Mouse (Mus musculus) layer of hippocampus, adult 18-20 months (tissue): Measurements from ENCODE around the gene Igsf11. TPM values are rescaled to one million over a fixed set of nuclear protein-coding genes. Genes with fewer than 3 reads are reported as not detected.
A peak's percentile ranks its signal among the peaks of the same experiment; 100 is the strongest.

ENCODE experiments used
- DNase-seq, 2 experiments: peaks; one replicate each; pipeline ENCODE4 v3.0.0; 2022; ENCODE audit warnings: low spot score in 2 of 2
- long read RNA-seq: library from polyadenylated mRNA; stranded (forward); transcript quantifications from one replicate; pipeline ENCODE4 v2.0.0, GENCODE M21; 2021
- total RNA-seq, 2 experiments: library from RNA; stranded (reverse); gene quantifications; 2 replicates each; pipeline ENCODE4 v1.2.3; 2021

The Igsf11 gene
- 10 to 100 TPM; 46.6 to 47.2 TPM for total RNA-seq
- long read RNA-seq, transcript Igsf11-201 (7 exons, 3,443 nt) = major isoform, 28 of 38 reads
- long read RNA-seq, partial matches to known transcripts = 3 of 38 reads
- long read RNA-seq, other reads (novel, unspliced or antisense) = 7 of 38 reads

DNA sequence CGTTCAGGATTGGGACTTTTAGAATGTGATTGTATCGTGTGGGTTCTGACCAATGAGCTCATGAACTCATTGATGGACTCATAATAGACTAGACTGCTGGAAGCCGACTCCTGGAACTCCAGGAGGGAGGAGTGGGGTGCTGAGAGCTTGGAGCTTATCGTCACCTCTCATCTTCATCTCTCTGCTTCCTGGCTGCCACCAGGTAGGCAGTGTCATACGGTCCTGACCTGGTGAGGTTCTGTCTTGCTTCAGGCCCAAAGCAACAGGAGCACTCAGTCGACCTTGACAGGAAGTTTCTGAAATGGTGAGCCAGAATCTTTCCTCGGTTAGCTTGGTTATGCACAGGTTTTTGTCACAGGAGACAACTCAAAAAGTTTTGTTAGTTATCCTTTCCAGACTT is at the start of gene Igsf11:
Gene Igsf11, plus strand, starts transcription at position 301 of the 400 bp plus-strand sequence.
- DNase-seq = no peak

DNA sequence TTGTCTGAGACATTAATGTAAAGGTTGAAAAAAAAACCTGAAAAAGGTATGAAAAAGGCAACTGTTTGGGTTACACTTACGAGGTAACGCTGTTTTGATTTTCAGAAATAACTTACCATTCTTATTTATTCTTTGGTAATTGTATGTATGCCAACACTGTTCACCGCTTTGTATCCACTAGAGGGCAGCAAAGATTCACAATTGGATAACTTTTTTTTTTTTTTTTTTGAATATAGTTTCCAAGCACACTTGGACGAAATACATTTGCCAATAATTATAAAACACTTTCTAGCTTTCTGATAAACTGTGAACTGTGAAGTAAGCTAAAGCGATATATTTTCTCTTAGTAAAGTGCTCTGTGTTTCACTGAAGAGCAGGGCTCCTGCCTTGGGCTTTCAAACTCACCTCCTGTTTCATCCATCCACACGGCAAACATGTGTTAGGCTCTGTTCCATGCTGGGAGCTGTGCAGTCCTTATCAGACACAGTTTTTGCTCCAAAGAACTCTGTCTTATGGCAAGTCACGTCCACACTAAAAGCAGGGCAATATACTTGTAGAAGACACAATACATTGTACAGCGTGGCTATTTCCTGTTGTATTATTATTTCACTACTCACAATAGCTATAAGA is 34.2 kb upstream of the Igsf11 start:
- DNase-seq = peak in 1 of 2 experiments; percentile 54

DNA sequence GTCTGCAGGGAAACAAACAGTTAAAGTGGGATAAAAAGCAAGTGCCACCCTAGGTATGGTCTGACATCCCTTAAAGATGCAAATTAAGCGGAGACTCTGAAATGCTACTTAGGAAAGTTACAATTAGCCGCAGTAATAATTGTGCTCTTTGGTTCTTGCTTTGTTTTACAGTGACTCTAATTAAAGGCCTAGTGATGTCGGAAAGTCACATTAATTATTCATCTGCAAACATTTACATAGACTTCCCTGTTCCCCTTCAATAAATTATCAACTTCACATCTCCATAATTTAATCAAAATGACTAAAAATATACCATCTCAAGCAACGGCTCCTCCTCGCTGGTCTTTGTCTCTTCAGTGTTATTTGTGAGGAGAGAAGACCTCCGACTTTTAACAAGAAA is 31.9 kb upstream of the Igsf11 start:
- no peak for DNase-seq

DNA sequence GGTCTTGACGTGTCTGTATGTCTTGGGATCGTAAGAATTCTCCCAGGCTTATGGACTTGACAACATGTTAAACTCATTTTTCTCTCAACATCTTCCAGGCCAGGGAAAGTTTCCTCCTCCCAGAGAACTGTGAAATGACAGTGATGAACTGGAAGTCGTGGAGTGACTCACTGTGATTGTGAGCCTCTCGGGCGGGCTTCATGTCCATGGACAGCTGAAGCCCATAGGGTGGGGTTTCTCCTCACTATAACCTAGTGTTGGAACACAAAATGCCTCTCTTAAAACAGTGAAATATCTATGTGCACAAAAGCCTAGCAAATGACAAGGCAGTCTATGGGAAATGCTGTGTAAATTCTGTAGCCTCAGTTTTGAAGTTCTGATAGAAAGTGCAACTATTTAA is 28.1 kb upstream of the Igsf11 start:
- DNase-seq = no peak

DNA sequence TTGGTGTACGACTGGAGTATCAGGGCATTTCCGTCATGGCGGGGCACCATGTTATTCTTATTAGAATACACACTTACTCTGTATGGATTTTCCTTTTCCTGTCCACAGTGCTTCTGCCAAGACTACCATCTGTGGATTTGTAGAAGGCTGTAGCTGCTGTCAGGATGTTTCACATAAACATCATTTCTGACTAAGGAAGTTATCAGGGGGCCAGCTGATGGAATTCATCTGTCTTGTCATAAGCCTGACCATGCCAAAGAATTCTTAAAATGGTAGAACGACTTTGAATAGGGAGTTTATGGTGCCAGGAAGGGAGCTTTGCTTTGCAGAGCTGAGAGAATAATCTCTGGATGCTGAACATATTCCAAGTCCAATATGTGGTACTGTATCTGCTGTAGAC is 19.2 kb upstream of the Igsf11 start:
- DNase-seq = peak in 1 of 2 experiments; percentile 14

DNA sequence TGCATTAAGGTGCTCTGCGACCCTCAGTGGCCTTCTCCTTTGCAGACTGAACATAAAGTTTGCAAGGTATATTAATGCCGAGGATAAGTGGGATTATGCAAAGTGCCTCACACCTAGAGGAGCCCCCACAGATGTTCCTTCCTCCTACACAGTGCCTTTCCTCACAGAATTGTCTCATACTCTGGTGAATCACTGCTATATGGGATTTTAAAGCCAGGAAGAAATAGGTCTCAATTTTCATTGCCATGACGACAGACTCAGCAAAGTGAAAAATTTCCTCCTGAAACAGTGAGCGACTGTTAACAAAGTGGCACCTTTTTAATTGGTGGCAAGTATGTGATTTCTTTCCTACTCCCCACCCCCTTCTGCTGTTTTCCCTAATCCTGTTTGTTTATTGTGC is 18.0 kb upstream of the Igsf11 start:
- DNase-seq = peak; percentile 7 to 38

DNA sequence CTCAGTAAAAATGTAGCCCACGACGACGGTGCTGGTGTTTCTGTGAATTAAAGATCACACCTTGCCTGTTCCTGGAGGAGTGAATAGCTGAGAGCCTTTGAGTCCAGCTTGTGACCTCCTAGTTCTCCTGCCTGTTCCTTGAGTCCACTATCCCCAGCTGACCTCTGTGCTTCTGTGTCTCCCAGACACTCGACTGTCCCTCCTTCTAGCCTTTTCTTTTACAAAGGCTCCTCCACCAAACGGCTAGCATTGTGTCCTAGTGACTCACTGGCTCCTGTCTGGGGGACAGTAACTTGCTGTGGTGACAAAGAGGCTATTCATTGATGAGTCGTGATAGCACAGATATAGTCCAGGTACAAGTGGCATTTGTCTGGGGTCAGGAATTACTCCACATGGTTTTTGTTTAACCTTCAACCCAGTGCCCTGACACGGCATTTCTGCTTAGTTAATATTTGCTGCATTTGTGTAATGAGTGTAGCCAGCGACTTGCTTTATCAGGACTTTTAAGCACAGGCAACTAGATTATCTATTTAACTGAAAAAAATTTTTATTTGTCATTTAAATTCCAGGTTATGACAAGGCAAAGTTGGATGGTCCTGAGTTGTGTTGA is 6.5 kb downstream of the Igsf11 start:
- DNase-seq = no peak

DNA sequence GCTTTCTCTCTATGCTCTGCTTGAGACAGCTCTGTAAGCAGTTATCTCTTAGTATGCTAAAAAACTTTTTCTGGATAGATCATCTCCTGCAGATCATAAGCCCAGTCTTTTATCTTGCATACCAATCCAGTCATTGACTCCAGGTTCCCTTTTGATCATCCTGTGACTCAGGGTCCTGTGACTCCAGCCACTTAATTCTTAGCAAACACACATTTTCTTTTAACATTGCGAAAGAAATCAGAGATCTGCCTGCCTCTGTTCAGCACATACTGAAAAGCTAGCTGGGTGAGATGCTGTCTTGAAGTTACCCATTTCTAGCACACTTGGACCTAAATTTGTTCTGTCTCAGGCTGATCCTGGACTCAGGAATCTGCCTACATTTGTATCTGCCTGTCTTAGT is 7.6 kb downstream of the Igsf11 start:
- DNase-seq = no peak

DNA sequence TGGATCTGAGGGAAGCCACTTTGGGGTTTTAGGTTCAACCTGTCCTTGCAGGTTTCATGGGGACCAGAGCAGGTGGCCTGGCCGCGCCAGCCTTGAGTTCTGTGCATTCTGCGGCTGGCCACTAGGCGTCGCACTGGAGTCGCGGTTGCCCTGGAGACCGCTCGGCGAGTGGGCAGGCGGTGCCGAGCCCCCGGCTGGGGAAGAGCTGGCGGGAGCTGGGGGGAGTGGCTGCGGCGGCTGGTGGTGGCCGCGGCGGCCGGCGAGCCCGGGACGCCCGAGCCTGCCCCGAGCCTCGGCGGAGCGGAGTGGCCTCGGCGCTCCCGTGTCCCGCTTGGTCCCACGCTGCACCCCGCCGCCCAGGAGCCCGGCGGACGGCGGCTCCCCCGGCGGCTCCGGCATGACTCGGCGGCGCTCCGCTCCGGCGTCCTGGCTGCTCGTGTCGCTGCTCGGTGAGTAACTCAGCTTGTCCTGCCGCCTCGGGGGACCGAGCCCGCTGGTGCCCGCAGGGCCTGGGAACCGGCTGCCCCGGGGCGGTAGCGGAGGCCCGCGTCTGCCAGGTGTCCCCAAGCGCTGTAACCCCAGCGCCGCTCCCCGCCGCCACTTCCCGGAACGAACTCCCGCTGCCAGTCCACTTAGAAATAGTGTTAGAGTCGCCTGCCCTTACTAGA is 9.8 kb downstream of the Igsf11 start:
- DNase-seq = peak; percentile 84 to 94

DNA sequence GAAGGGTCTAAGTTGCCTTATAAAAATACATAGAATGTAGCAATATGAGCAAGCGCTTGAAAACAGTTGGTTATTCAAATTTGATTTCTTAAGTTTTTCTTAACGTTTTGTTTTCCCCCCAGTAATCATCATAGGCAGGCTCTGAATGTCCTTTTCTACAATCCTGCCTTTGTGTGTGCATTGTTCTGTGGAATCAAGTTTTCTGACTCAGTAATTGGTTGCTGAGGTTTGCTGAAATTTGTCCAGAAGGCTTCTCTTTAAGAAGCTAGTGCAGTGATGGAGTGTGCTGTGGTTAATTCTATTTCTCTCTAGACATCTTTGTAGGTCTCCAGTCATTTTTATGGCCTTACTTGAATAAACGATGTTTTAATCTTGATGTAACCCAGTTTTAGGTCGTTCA is 10.5 kb downstream of the Igsf11 start:
- DNase-seq = no peak

DNA sequence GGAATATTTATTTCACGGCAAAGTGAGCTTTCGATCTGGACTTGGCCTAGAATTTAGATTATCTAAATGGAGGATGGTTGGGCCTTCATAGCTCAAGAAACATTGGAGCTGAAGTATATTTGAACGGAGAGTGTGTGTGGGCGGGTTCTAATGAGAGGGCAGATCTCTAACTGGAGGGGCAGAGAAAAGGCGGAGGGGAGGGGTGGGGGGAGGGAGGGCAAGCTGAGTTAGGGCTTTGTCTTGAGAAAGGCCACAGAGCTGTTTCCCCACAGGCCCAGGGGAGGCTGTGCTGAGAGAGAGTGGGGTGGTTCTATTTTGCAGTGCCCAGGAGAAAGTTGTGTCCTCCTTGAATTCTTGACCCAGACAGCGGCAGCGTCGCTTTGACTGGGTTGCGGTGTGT is 11.7 kb downstream of the Igsf11 start:
- DNase-seq = no peak

DNA sequence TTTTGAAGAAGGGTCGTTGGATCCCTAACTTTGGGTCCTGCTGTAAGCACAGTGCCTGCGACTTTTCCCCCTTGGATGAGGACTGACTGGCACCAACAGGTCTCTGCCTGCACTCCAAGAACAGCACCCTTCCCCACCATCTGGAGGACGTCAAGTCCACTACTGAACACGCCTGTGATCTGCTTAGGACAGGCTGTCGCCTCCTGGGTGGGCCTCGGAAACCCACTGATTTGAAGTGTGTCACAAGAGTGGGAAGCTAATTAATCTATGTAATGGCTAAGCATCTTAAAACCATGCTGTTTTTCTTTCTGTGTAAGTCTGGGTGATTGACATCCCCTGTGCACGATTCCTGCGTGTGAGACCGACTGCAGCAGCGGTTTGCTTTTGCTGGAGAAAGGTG is 13.4 kb downstream of the Igsf11 start:
- no peak for DNase-seq

DNA sequence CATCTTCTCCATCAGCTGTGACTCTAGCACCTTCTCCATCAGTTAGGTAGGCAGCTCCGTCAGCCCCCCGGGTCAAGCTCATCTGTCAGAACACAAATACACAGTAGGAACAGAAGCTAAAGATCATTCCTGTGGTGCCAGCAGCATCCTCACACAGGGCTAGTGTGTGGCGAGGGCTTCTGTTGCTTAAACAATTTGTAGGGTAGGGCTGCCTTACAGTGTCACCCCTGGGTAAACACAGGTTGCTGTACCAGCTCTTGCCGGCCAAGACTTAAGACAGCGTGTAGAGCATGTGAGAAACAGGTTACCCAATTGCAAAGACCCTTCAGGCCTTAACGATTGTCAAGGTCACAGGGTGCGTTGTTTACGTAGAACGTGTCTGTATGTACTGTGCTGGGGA is 15.8 kb downstream of the Igsf11 start:
- no peak for DNase-seq

DNA sequence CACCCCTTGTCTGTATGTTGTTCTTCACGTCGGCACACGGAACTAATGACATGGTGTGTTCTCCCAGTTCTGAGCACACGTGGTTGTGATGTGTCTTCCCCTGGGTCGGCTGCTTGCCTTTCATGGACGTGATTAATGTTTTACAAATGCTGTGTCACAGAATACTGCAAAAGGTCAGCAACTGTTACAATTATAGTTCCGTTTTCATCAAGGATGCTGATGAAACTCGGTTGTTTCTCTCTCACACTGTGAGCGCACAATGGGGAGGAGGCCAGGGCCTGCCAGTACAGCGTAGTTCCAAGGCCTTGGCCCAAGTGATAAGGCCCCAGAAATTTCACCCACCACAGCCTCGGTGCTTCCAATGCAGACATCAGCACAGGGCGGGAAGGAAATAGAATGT is 17.0 kb downstream of the Igsf11 start:
- DNase-seq = no peak

DNA sequence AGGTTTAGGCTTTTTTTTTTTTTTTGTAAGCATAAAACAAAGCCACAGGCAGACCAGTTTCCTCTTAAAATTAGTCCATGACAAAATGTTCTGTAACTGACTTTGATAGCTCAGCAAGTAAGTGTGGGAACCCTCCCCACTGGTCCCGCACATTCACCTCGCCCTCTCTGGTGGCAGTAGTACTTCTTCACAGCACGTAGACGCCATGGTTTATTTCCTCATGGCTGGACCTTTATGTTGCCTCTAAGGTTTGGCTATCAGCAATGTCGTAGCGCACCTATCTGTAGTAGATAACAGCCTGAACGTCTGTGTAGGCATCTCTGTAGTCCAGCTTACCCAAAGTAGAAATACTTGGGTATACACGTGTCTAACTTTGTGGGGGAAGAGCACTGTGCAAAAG is 17.6 kb downstream of the Igsf11 start:
- no peak for DNase-seq

DNA sequence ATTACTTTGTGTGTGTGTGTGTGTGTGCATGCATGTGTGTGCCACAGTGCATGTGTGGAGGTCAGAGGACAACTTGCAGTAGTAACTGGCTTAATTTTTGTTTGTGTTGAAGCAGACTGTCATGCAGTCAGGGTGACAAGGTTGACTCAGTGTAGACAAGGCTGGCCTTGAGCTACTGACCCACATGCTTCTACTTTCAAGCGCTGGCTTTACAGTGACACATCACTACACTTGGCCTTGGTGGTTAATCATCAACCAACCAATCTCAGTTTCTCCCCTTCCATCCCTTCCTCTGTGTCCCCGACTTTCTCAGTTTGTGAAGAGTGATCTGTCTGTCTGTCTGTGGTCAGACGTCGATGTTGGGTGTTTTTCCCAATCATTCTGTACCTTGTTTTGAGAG is 23.0 kb downstream of the Igsf11 start:
- no peak for DNase-seq

DNA sequence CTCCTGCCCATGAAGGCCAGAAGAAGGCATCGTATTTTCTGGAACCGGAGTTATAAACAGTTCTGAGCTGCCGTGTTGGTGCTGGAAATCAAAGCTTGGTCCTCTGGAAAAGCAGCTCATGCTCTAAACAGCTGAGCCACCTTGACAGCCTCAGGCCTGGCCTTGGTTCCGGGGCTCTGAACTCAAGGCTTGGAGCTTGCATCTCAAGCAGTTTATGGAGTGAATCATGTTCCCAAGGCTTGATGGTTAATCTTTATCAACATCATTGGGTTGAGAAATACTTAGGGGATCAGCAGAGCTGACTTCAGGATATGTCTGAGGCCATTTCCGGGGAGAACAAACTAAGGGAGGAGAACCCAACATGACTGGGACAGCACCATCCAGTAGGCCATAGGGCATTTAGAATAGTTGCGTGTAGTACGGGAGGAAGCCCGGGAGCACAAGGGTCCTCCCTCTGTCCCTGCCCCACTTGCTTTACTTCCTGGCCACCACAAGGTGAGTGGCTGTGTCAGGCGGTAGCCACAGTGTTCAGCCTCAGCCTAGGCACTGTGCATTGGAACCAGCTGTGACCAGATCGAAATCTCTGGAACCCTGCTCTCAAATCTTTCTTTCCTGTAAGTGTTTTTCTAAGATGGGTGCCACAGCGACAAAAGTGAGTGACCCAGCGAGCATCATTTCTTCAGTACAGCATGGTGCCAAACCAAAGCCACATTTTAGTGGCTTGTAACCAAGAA is 23.7 kb downstream of the Igsf11 start:
- DNase-seq = no peak

DNA sequence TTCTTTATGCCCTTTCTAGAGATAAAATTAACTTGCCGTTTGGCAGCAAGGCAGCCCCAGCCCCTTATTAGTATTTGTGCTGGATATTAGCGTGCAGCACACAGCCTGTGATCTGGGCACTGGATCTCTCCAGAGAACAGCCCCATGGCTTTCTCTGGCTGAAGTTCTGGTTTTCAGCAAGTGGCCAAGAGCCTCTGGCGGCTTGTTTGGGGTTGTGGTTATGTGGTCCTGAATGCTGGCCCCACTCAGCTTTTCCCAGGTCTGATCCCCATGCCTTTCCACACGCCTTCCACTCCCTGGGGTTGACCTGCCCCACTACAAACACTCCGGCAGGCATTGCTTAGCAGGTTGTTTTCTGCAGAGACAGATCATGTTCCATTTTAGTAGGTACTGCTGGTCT is 24.4 kb downstream of the Igsf11 start:
- peak in 1 of 2 experiments; percentile 51 for DNase-seq

DNA sequence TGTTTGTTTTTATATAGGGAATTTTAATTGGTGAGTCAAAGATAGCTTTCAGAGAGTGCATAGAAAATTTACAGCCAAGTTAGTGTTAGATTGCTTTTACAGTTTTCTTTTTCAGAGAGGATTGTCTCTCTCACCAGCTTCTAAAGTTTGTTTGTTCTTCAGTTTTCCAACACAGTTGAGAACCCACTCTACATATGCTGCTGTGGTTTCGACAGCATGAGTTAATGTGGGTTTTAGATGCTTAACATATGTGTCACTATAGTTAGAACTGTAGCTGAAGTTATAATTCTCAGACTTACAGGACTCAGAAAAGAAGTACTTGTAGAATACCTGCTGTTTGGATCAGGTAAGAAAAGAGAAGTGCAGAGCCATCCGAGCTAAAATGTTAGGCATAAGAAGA is 25.6 kb downstream of the Igsf11 start:
- DNase-seq = peak in 1 of 2 experiments; percentile 54

DNA sequence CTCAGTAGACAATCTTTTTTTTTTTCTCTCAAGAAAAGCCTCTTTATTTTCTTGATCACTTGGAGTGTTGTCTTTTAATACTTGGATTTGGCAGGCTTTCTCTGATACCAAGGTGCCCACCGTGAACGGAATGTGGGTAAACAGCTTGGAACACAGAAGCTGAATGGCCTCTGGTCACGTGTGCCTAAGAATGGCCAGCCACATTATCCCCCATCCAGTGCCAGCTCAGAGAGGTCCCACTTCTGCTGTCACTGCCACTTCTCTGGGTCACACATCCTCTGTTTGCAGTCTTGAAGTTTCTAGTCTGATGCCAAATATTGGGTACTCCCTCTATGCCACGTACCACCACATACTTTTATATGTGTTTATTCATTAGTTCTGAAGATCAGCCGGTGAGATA is 28.0 kb downstream of the Igsf11 start:
- no peak for DNase-seq

DNA sequence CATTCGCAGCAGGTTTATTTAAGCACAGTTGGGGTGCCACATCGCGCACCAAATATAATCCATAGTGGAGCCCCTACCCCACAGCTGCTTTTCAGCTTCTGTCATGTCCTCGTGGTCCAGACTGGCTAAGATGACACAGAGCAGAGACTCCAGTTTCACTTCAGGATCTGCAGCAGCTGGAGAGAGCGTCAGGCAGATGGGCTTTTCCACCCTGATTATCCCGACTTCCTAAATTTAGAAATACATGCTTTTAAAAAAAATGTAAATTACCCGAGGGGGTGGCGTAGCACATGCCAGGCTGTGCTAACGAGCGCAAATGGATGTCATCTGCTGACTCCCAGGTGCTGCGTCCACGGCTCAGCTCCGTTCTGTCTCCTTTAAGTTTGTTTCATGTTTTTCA is 32.5 kb downstream of the Igsf11 start:
- DNase-seq = peak; percentile 72 to 83

DNA sequence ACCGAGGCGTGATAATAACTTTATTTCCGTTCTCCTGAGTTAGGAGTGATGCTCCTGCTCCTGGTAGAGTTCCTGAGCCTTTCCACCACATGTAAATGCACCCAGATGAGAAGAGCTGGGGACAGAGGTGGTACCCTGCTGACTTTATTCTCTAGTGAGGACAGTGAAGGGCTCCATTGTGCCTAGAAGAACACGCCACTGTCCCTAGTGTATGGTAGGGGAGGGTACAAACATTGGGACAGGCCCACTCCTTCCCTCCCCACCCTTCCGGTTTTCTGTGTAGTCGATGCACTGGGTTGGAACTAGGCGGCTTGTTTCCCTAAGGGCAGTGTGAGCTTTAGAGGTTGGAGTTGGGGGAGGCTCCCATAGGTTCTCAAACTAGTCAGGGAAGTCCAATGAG is 36.3 kb downstream of the Igsf11 start:
- DNase-seq = no peak
